Mouse (Mus musculus): ENCODE measurements around the gene Mettl17.

- TF ChIP-seq CTCF (IDR thresholded peaks at IDR 0.05; ENCODE audit: low read depth) = no peak
- no peak for TF ChIP-seq EP300 (optimal IDR thresholded peaks at IDR 0.05)
These were observed 37.9 kb downstream of the Mettl17 start, which contains the start of gene Rnase13 for GRCm38 (mm10) chr14:51922571-51922865.
